Mouse (Mus musculus) forebrain, embryonic 10.5 days (tissue): ENCODE results near the gene Shroom1. TPM values are rescaled to one million over a fixed set of nuclear protein-coding genes. Genes with fewer than 3 reads are reported as not detected.

ENCODE experiments used
- DNase-seq: peaks from one replicate; pipeline ENCODE4 v3.0.0-alpha.2; 2017; ENCODE audit warnings: low spot score; ENCODE audit errors: extremely low spot score
- H3K27ac ChIP-seq: fragments of 300-500 bp; sonication (generic); 2 replicates; pipeline ENCODE4 v1.5.1; 2016; ENCODE audit warnings: mild to moderate bottlenecking
- H3K27me3 ChIP-seq: fragments of 300-500 bp; sonication (generic); 2 replicates; pipeline ENCODE4 v1.6.1; 2016; ENCODE audit warnings: mild to moderate bottlenecking; ENCODE audit not compliant: poor library complexity, severe bottlenecking
- H3K36me3 ChIP-seq: fragments of 300-500 bp; sonication (generic); replicated peaks from 2 replicates; pipeline ENCODE4 v1.6.1; 2016; ENCODE audit warnings: mild to moderate bottlenecking, moderate library complexity
- H3K4me1 ChIP-seq: fragments of 300-500 bp; sonication (generic); 2 replicates; pipeline ENCODE4 v1.6.1; 2016
- H3K4me3 ChIP-seq: fragments of 300-500 bp; sonication (generic); 2 replicates; pipeline ENCODE4 v1.5.1; 2016; ENCODE audit warnings: mild to moderate bottlenecking, moderate library complexity
- H3K9me3 ChIP-seq: fragments of 300-500 bp; sonication (generic); 2 replicates; pipeline ENCODE4 v1.6.1; 2016; ENCODE audit warnings: mild to moderate bottlenecking, moderate library complexity
- WGBS: fragments of 180-500 bp; shearing (Covaris S2); methylation state at CpG from one replicate; pipeline ENCODE4 v1.1.7; 2016; 5-methylcytosine and 5-hydroxymethylcytosine counted together
- polyA plus RNA-seq: library from polyadenylated mRNA; unstranded; fragments of >200 nt; fragmentation: Nextera tagmentation; extraction: Ambion mirVana; gene quantifications from 2 replicates; pipeline ENCODE4 v1.2.1, GENCODE M21; 2016

Shroom1 gene
- polyA plus RNA-seq, 1 experiment from 2014 or later, result 1.2 TPM

GRCm38 (mm10) chr11:53489421-53489820, 32.4 kb downstream of the Shroom1 start:
- Histone ChIP-seq H3K36me3 (no peaks in the 10 kb centered on the region), H3K4me3 (no peak overlapping the region), H3K27ac (no peak overlapping the region), H3K4me1 (peaks cover 67% of the 10 kb centered on the region), H3K27me3 (peaks cover 47% of the 10 kb centered on the region), H3K9me3 (no peaks in the 10 kb centered on the region)
- WGBS, result 63% methylated on average over 9 of the region's 9 CpGs
- DNase-seq, result no peak

GRCm38 (mm10) chr11:53491954-53492401, 35.0 kb downstream of the Shroom1 start:
- peaks cover 48% of the 10 kb centered on the region for H3K27me3 ChIP-seq
- H3K9me3 ChIP-seq, result no peaks in the 10 kb centered on the region
- WGBS, result 4% methylated on average over 8 of the region's 8 CpGs
- H3K27ac ChIP-seq, result peak overlapping the region; percentile 76
- no peaks in the 10 kb centered on the region for H3K36me3 ChIP-seq
- H3K4me3 ChIP-seq, result 0 out of 2 replicates have a peak overlapping the region, but pooled peaks have one; percentile 3
- peaks cover 84% of the 10 kb centered on the region for H3K4me1 ChIP-seq
- peak; percentile 79 for DNase-seq

- Histone ChIP-seq H3K27ac (peak overlapping the region; percentile 76), H3K4me3 (no peak overlapping the region), H3K36me3 (no peaks in the 10 kb centered on the region), H3K9me3 (no peaks in the 10 kb centered on the region), H3K27me3 (peaks cover 48% of the 10 kb centered on the region), H3K4me1 (peaks cover 81% of the 10 kb centered on the region)
- peak; percentile 72 for DNase-seq
- 22% methylated on average over 3 of the region's 3 CpGs for WGBS
Observed at GRCm38 (mm10) chr11:53493243-53493955, 36.4 kb downstream of the Shroom1 start.

- whole genome bisulfite sequencing, result 26% methylated on average over 6 of the region's 6 CpGs
Observed at GRCm38 (mm10) chr11:53495417-53495816, 38.4 kb downstream of the Shroom1 start.

GRCm38 (mm10) chr11:53496946-53497345, 39.9 kb downstream of the Shroom1 start:
- 87% methylated on average over 6 of the region's 6 CpGs for WGBS
- no peak for DNase-seq
- H3K4me3 ChIP-seq, result no peak overlapping the region
- H3K9me3 ChIP-seq, result no peaks in the 10 kb centered on the region
- H3K27ac ChIP-seq, result peak overlapping the region; percentile 40; the same call in 1 of the 2 replicates
- H3K4me1 ChIP-seq, result peaks cover 70% of the 10 kb centered on the region
- peaks cover 61% of the 10 kb centered on the region for H3K27me3 ChIP-seq
- H3K36me3 ChIP-seq, result no peaks in the 10 kb centered on the region

More at GRCm38 (mm10) chr11:53495417-53495816, 38.4 kb downstream of the Shroom1 start:
- peak overlapping the region; percentile 65 for H3K27ac ChIP-seq
- no peak for DNase-seq
- peaks cover 75% of the 10 kb centered on the region for H3K4me1 ChIP-seq
- no peak overlapping the region for H3K4me3 ChIP-seq
- H3K27me3 ChIP-seq, result peaks cover 56% of the 10 kb centered on the region
- H3K9me3 ChIP-seq, result no peaks in the 10 kb centered on the region
- no peaks in the 10 kb centered on the region for H3K36me3 ChIP-seq

GRCm38 (mm10) chr11:53500569-53500968, 43.6 kb downstream of the Shroom1 start:
- Histone ChIP-seq H3K9me3 (no peaks in the 10 kb centered on the region), H3K27ac (peak overlapping the region; percentile 65), H3K4me1 (peaks cover 50% of the 10 kb centered on the region), H3K4me3 (peak overlapping the region; percentile 35), H3K27me3 (peaks cover 63% of the 10 kb centered on the region), H3K36me3 (no peaks in the 10 kb centered on the region)
- 9% methylated on average over 11 of the region's 11 CpGs for WGBS
- peak; percentile 46 for DNase-seq

GRCm38 (mm10) chr11:53502039-53502765, 45.2 kb downstream of the Shroom1 start:
- no peak overlapping the region for H3K4me3 ChIP-seq
- WGBS, result 86% methylated on average over 8 of the region's 8 CpGs
- H3K27ac ChIP-seq, result no peak overlapping the region
- no peaks in the 10 kb centered on the region for H3K36me3 ChIP-seq
- peaks cover 33% of the 10 kb centered on the region for H3K4me1 ChIP-seq
- no peaks in the 10 kb centered on the region for H3K9me3 ChIP-seq
- no peak for DNase-seq
- peaks cover 47% of the 10 kb centered on the region for H3K27me3 ChIP-seq

- Histone ChIP-seq H3K4me3 (no peak overlapping the region), H3K9me3 (no peaks in the 10 kb centered on the region), H3K27me3 (peaks cover 31% of the 10 kb centered on the region), H3K36me3 (no peaks in the 10 kb centered on the region), H3K4me1 (peaks cover 37% of the 10 kb centered on the region), H3K27ac (no peak overlapping the region)
- DNase-seq, result no peak
- WGBS, result 89% methylated on average over 5 of the region's 5 CpGs
Observed at GRCm38 (mm10) chr11:53503738-53504137, 46.7 kb downstream of the Shroom1 start.

GRCm38 (mm10) chr11:53504376-53504775, 47.4 kb downstream of the Shroom1 start:
- Histone ChIP-seq H3K4me1 (peaks cover 37% of the 10 kb centered on the region), H3K27ac (no peak overlapping the region), H3K27me3 (peaks cover 25% of the 10 kb centered on the region), H3K9me3 (no peaks in the 10 kb centered on the region), H3K36me3 (no peaks in the 10 kb centered on the region), H3K4me3 (no peak overlapping the region)
- no peak for DNase-seq
- 92% methylated on average over 8 of the region's 8 CpGs for WGBS

GRCm38 (mm10) chr11:53505026-53505663, 48.1 kb downstream of the Shroom1 start:
- no peak overlapping the region for H3K27ac ChIP-seq
- DNase-seq, result no peak
- H3K9me3 ChIP-seq, result no peaks in the 10 kb centered on the region
- no peak overlapping the region for H3K4me3 ChIP-seq
- peaks cover 17% of the 10 kb centered on the region for H3K27me3 ChIP-seq
- no peaks in the 10 kb centered on the region for H3K36me3 ChIP-seq
- 71% methylated on average over 5 of the region's 5 CpGs for WGBS
- peaks cover 33% of the 10 kb centered on the region for H3K4me1 ChIP-seq

GRCm38 (mm10) chr11:53507098-53507805, 50.2 kb downstream of the Shroom1 start:
- WGBS, result 91% methylated on average over 9 of the region's 9 CpGs
- Histone ChIP-seq H3K4me3 (no peak overlapping the region), H3K4me1 (peaks cover 25% of the 10 kb centered on the region), H3K9me3 (no peaks in the 10 kb centered on the region), H3K27ac (no peak overlapping the region), H3K36me3 (no peaks in the 10 kb centered on the region), H3K27me3 (0 out of 2 replicates have a peak, but pooled peaks cover 6% of the 10 kb centered on the region)
- no peak for DNase-seq

GRCm38 (mm10) chr11:53508152-53508551, 51.1 kb downstream of the Shroom1 start:
- no peak overlapping the region for H3K27ac ChIP-seq
- H3K4me3 ChIP-seq, result no peak overlapping the region
- DNase-seq, result no peak
- no peaks in the 10 kb centered on the region for H3K36me3 ChIP-seq
- peaks cover 25% of the 10 kb centered on the region for H3K4me1 ChIP-seq
- WGBS, result 88% methylated on average over 7 of the region's 7 CpGs
- H3K27me3 ChIP-seq, result 0 out of 2 replicates have a peak, but pooled peaks cover 6% of the 10 kb centered on the region
- H3K9me3 ChIP-seq, result no peaks in the 10 kb centered on the region
